Mouse (Mus musculus): ENCODE measurements at regions not wholly inside any gene's neighbourhood (a gene's known extent, or its start where the extent isn't known, plus 50 kb on each side); places are given as distances from the start of the nearest gene placed in this dataset.
A peak's percentile ranks its signal among the peaks of the same experiment; 100 is the strongest.

DNA sequence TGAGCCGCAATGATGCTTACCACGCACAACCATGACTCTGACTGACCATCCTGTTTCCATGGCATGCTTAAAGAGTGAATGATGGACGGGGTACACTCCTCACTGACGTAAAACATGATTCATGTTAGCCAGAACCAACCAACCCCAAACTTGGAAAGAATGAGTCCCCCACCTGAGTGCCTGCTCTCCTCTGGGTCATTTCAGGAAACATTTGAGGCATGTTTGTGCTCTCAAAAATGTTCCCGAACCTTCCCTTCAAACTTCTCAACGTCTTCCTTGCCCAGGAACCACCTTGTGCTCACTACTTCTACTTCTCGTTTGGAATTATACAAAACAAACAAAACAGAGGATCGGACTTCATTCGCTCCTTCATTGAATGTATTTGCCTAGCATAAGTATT lies 95.7 kb downstream of the Tmco5 start:
- H3K4me1 ChIP-seq (ENCODE audit: control insufficient read depth in 1 of 2, insufficient read depth in 2 of 2), result peaks cover 6 to 50% of the 10 kb centered on the region in 2 experiments; a peak in 3 of 4 replicates
- TF ChIP-seq JUN (IDR thresholded peaks at IDR 0.05; ENCODE audit: insufficient read depth, low read depth, low read length) (no peak), ZNF384 (IDR thresholded peaks at IDR 0.05; ENCODE audit: low read depth, low read length) (no peak)
- H3K4me2 ChIP-seq (ENCODE audit: insufficient read depth, low read depth, poor library complexity, severe bottlenecking), result no peak overlapping the region
- H3K79me2 ChIP-seq (replicated peaks; ENCODE audit: control insufficient read depth, extremely low read depth, insufficient read depth, poor library complexity, severe bottlenecking), result no peaks in the 10 kb centered on the region
- H3K9ac ChIP-seq (ENCODE audit: insufficient read depth, low read depth), result no peak overlapping the region
- no peak overlapping the region for H3K27ac ChIP-seq (ENCODE audit: insufficient read depth, low read depth)
- no peaks in the 10 kb centered on the region for H3K36me3 ChIP-seq (replicated peaks in 1 of 2; ENCODE audit: control insufficient read depth in 1 of 2, insufficient read depth in 1 of 2, low read length in 1 of 2)
- in situ Hi-C loops (cut with MboI; ENCODE audit: low pct_ligation_motif_present, low pct_unique_long_range_greater_than_20kb, low sequenced_read_pairs) (loop anchor here (10.0 kb wide), 1 partner anchor 151 kb away; the partner anchor contains the start of gene Spred1), dilution Hi-C loops (cut with MboI; ENCODE audit: extremely low pct_ligation_motif_present, extremely low pct_unique_long_range_greater_than_20kb, low sequenced_read_pairs) (no loop called here)
- no peaks in the 10 kb centered on the region for H3K27me3 ChIP-seq (replicated peaks)
- no peaks in the 10 kb centered on the region for H3K9me3 ChIP-seq (replicated peaks; ENCODE audit: low read length)
- no peak overlapping the region for H3K4me3 ChIP-seq (replicated peaks in 1 of 3; ENCODE audit: low read depth in 2 of 3, low read length in 2 of 3, poor library complexity in 1 of 3)
- DNase-seq (ENCODE audit: extremely low read depth), result no peak

DNA sequence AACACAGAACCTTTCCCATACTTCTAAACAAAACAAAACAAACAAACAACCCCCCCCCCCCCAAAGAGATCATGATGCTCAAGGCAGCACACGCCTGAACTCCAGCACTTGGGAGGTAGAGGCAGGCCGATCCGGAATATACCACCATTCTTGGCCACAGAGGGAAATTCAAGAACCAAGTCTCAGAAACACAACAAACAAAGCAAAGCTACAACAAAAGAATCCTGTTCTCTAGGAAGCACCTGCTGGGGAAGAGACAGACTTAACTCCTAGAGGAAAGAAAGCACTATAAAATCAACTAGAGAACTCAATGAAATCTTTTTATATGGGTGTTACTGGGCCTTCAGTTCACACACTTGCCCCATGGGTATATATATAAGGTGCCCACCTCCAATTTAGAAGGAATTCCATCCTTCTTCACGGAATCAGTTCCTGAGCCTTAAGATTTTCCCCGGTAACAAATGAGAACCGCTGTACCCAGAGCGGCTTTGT lies 96.1 kb downstream of the Tmco5 start:
- dilution Hi-C loops (cut with MboI; ENCODE audit: extremely low pct_ligation_motif_present, extremely low pct_unique_long_range_greater_than_20kb, low sequenced_read_pairs) (no loop called here), in situ Hi-C loops (cut with MboI; ENCODE audit: low pct_ligation_motif_present, low pct_unique_long_range_greater_than_20kb, low sequenced_read_pairs) (loop anchor here (10.0 kb wide), 1 partner anchor 150 kb away; the partner anchor contains the start of gene Spred1)
- Histone ChIP-seq H3K4me2 (ENCODE audit: insufficient read depth, low read depth, poor library complexity, severe bottlenecking) (peak overlapping the region; percentile 75; the same call in 1 of the 2 replicates), H3K4me1 (ENCODE audit: control insufficient read depth in 1 of 2, insufficient read depth in 2 of 2) (peaks cover 5 to 54% of the 10 kb centered on the region in 2 experiments; a peak in 3 of 4 replicates), H3K36me3 (replicated peaks in 1 of 2; ENCODE audit: control insufficient read depth in 1 of 2, insufficient read depth in 1 of 2, low read length in 1 of 2) (no peaks in the 10 kb centered on the region), H3K4me3 (replicated peaks in 1 of 3; ENCODE audit: low read depth in 2 of 3, low read length in 2 of 3, poor library complexity in 1 of 3) (no peak overlapping the region), H3K27ac (ENCODE audit: insufficient read depth, low read depth) (no peak overlapping the region), H3K9ac (ENCODE audit: insufficient read depth, low read depth) (no peak overlapping the region), H3K27me3 (replicated peaks) (no peaks in the 10 kb centered on the region), H3K79me2 (replicated peaks; ENCODE audit: control insufficient read depth, extremely low read depth, insufficient read depth, poor library complexity, severe bottlenecking) (no peaks in the 10 kb centered on the region), H3K9me3 (replicated peaks; ENCODE audit: low read length) (no peaks in the 10 kb centered on the region)
- no peak for DNase-seq (ENCODE audit: extremely low read depth)
- TF ChIP-seq RCOR1 (conservative IDR thresholded peaks at IDR 0.05; ENCODE audit: low read depth, low read length), result no peak
- TF ChIP-seq ELF1 (IDR thresholded peaks at IDR 0.05; ENCODE audit: low read depth, low read length), result no peak
- no peak for TF ChIP-seq MAZ (IDR thresholded peaks at IDR 0.05; ENCODE audit: low read depth, low read length)

DNA sequence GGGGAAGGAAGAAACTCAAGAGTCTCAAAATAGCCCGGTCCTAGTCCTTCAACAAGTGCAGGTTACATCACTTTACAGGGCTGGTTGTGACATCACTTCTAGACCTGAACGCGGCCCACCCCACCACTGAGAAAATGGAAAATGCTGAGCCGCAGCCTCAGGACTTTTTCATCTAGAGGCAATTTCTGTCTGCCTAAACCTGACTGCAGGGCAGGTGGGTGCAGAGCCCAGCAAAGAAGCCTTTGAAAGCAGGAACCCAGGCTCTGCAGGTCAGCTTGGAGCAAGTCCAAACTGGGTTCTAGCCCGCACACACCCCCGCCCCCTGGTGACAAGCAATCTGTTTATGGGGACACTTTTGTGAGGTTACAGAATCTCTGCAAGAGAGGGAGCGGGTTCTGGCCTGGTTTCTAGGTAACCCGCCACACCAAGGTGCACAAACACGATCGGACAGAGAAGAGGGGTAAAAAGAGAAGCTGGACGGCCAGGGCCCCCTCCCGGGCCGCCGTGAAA lies 96.7 kb downstream of the Tmco5 start:
- H3K79me2 ChIP-seq (replicated peaks; ENCODE audit: control insufficient read depth, extremely low read depth, insufficient read depth, poor library complexity, severe bottlenecking), result no peaks in the 10 kb centered on the region
- peak overlapping the region; percentile 65 for H3K9ac ChIP-seq (ENCODE audit: insufficient read depth, low read depth)
- H3K36me3 ChIP-seq (replicated peaks in 1 of 2; ENCODE audit: control insufficient read depth in 1 of 2, insufficient read depth in 1 of 2, low read length in 1 of 2), result no peaks in the 10 kb centered on the region
- H3K4me1 ChIP-seq (ENCODE audit: control insufficient read depth in 1 of 2, insufficient read depth in 2 of 2), result peaks cover 5 to 60% of the 10 kb centered on the region in 2 experiments; a peak in 3 of 4 replicates
- dilution Hi-C loops (cut with MboI; ENCODE audit: extremely low pct_ligation_motif_present, extremely low pct_unique_long_range_greater_than_20kb, low sequenced_read_pairs) (no loop called here), in situ Hi-C loops (cut with MboI; ENCODE audit: low pct_ligation_motif_present, low pct_unique_long_range_greater_than_20kb, low sequenced_read_pairs) (loop anchor here (10.0 kb wide), 1 partner anchor 150 kb away; the partner anchor contains the start of gene Spred1)
- TF ChIP-seq HCFC1 (IDR thresholded peaks at IDR 0.05; ENCODE audit: low read depth, low read length) (peak; percentile 3; the same call in 1 of the 2 replicates), USF1 (IDR thresholded peaks at IDR 0.05; ENCODE audit: low read depth, low read length) (no peak), CHD1 (IDR thresholded peaks at IDR 0.05; ENCODE audit: low read depth, low read length) (no peak), CHD2 (IDR thresholded peaks at IDR 0.05; ENCODE audit: low read length) (no peak), ETS1 (conservative IDR thresholded peaks at IDR 0.05; ENCODE audit: low read depth, low read length) (peak; percentile 50), ZMIZ1 (IDR thresholded peaks at IDR 0.05; ENCODE audit: low read depth, low read length) (0 out of 2 replicates have a peak, but pooled peaks have one; percentile 5), MYC (IDR thresholded peaks at IDR 0.05; ENCODE audit: low read depth, low read length) (no peak), NELFE (IDR thresholded peaks at IDR 0.05; ENCODE audit: low read depth, low read length) (no peak), BHLHE40 (IDR thresholded peaks at IDR 0.05; ENCODE audit: low read depth, low read length) (0 out of 2 replicates have a peak, but pooled peaks have one; percentile 14), MEF2A (IDR thresholded peaks at IDR 0.05; ENCODE audit: borderline replicate concordance, low read depth, low read length) (peak; percentile 73)
- H3K9me3 ChIP-seq (replicated peaks; ENCODE audit: low read length), result no peaks in the 10 kb centered on the region
- H3K27me3 ChIP-seq (replicated peaks), result no peaks in the 10 kb centered on the region
- peak overlapping the region; percentile 34 to 62 (median 55) for H3K4me3 ChIP-seq (replicated peaks in 1 of 3; ENCODE audit: low read depth in 2 of 3, low read length in 2 of 3, poor library complexity in 1 of 3)
- DNase-seq (ENCODE audit: extremely low read depth), result no peak
- no peak overlapping the region for H3K27ac ChIP-seq (ENCODE audit: insufficient read depth, low read depth)
- peak overlapping the region; percentile 75 for H3K4me2 ChIP-seq (ENCODE audit: insufficient read depth, low read depth, poor library complexity, severe bottlenecking)
